Mouse (Mus musculus): ENCODE data around the gene Apbb2. TPM values are rescaled to one million over a fixed set of nuclear protein-coding genes. Genes with fewer than 3 reads are reported as not detected.

Apbb2 gene
- polyA plus RNA-seq, 1 experiment: 36.1 TPM

DNA sequence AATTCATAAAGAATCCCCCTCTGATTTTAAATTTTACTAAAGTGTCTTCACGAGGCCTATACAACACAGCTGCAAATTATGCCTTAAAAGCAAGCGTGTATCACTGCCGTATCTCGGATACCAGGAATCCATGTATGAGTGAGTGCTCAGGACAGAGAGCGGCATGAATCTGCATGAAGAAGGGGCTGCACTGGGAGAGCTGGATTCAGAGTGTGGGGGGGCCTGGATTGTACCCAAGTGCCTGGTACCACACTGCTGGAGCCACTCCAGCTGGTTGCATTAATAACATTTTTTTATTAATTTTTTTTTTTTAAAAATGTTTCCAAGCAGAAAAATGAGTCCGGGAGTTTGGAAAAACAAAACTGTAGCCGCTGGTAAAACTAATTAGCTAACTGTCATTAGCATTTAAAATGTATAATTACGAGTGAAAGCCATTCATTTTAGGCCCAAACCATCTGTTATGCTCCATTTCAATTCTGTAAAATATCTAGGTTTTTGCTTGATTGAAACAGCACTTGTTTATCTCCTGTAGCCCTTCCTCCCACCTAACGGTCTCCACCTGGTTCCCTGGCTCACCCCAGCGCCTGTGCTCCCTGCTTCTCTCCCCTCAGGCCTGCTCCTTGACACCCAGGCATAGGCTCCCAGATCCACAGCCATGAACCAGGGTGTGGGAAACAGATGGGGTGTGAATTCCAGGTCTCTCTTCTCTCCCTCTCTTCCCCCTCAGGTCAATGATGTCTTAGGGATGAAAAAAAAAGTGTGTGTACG, 314.1 kb downstream of the Apbb2 start:
- Histone ChIP-seq H3K4me1 (ENCODE audit: control insufficient read depth, insufficient read depth, low read length) (no peaks in the 10 kb centered on the region), H3K4me3 (replicated peaks; ENCODE audit: insufficient read depth, low read depth, low read length) (no peak overlapping the region), H3K27me3 (ENCODE audit: control insufficient read depth, insufficient read depth, low read length) (no peaks in the 10 kb centered on the region), H3K27ac (ENCODE audit: insufficient read depth, low read length) (no peak overlapping the region)
- 68% methylated on average over 11 of the region's 11 CpGs for WGBS
- DNase-seq: no peak
- TF ChIP-seq CTCF (IDR thresholded peaks at IDR 0.05; ENCODE audit: borderline replicate concordance, insufficient read depth, low read depth, low read length): no peak
- no peak for TF ChIP-seq POLR2A (IDR thresholded peaks at IDR 0.05; ENCODE audit: borderline replicate concordance, insufficient read depth, low read length)

DNA sequence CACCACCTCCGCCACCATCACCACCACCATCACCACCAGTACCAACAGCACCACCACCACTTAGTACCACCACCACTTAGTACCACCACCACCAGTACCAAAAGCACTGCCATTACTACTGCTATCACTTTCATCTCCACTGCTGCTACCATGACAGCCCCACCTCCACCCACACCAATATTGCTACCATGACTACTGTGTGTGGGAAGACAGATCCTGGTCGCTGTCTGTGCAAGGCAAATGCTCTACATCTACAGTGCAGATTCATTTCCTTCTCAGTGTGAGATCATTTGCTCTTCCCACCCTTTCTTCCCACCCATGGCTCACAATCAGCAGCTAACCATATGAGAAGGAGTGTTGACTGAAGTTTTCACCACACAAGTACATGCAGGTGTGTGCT, 315.7 kb downstream of the Apbb2 start:
- no peak for TF ChIP-seq POLR2A (IDR thresholded peaks at IDR 0.05; ENCODE audit: borderline replicate concordance, insufficient read depth, low read length)
- no peak for TF ChIP-seq CTCF (IDR thresholded peaks at IDR 0.05; ENCODE audit: borderline replicate concordance, insufficient read depth, low read depth, low read length)
- WGBS: 84% methylated on average over 2 of the region's 2 CpGs
- H3K27me3 ChIP-seq (ENCODE audit: control insufficient read depth, insufficient read depth, low read length): no peaks in the 10 kb centered on the region
- no peak overlapping the region for H3K4me3 ChIP-seq (replicated peaks; ENCODE audit: insufficient read depth, low read depth, low read length)
- DNase-seq: no peak
- no peaks in the 10 kb centered on the region for H3K4me1 ChIP-seq (ENCODE audit: control insufficient read depth, insufficient read depth, low read length)
- no peak overlapping the region for H3K27ac ChIP-seq (ENCODE audit: insufficient read depth, low read length)

DNA sequence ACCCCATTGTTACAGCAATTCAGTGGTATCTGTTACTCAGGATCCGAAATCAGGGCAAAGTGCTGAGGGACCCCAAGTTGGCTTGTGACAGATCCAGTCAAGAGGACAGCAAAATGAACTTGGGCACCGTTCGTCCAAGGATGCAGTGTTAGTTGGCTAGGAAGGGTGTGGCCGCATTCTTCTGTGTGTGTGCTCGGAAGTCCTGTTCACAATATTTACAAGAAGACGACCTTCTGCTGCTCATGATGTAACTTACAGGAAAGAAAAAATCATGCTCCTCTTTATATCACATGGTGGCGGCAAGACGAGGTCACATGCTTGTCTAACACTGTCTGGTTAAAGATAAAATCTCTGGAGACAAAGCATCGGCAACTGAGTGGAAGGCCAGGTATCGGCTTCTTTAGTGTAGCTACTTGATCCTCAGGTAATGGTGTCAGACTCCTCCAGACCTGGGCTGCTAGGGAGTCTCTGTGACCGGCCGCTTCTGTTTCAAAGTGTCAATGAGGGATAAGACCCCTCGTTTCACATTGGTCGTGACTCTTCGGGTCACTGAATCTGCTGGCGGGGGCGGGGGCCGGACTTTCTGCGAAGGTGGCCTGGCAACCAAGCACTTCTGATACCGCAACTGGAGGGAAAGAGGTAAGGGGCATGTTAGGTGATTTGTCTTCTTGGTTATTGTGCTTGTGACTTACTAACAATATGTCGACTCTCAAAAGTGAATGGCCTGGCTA, 316.3 kb downstream of the Apbb2 start:
- Histone ChIP-seq H3K27me3 (ENCODE audit: control insufficient read depth, insufficient read depth, low read length) (no peaks in the 10 kb centered on the region), H3K4me3 (replicated peaks; ENCODE audit: insufficient read depth, low read depth, low read length) (no peak overlapping the region), H3K4me1 (ENCODE audit: control insufficient read depth, insufficient read depth, low read length) (no peaks in the 10 kb centered on the region), H3K27ac (ENCODE audit: insufficient read depth, low read length) (no peak overlapping the region)
- WGBS: 95% methylated on average over 21 of the region's 21 CpGs
- no peak for TF ChIP-seq POLR2A (IDR thresholded peaks at IDR 0.05; ENCODE audit: borderline replicate concordance, insufficient read depth, low read length)
- no peak for DNase-seq

DNA sequence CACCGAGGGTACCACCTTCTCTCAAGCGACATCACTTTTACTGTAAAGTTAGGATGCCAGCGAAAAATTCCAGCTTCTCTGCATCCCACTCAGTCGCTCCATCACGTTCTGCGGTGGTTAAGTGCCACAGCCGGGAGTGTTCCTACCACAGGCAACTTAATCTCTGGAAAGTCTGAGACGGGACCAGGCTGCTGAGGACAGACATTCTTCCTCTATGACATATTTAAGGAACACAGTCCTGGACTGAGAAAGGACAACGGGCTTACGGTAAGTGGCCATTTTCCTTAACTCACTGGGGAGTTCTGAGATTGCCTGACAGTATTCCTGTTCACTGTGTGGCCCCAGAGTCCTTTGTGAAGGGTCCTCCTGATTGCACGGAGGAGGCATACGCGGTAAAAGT, 318.0 kb downstream of the Apbb2 start:
- Histone ChIP-seq H3K27me3 (ENCODE audit: control insufficient read depth, insufficient read depth, low read length) (no peaks in the 10 kb centered on the region), H3K4me3 (replicated peaks; ENCODE audit: insufficient read depth, low read depth, low read length) (no peak overlapping the region), H3K4me1 (ENCODE audit: control insufficient read depth, insufficient read depth, low read length) (no peaks in the 10 kb centered on the region), H3K27ac (ENCODE audit: insufficient read depth, low read length) (no peak overlapping the region)
- no peak for TF ChIP-seq CTCF (IDR thresholded peaks at IDR 0.05; ENCODE audit: borderline replicate concordance, insufficient read depth, low read depth, low read length)
- no peak for TF ChIP-seq POLR2A (IDR thresholded peaks at IDR 0.05; ENCODE audit: borderline replicate concordance, insufficient read depth, low read length)
- 90% methylated on average over 13 of the region's 13 CpGs for WGBS
- no peak for DNase-seq

DNA sequence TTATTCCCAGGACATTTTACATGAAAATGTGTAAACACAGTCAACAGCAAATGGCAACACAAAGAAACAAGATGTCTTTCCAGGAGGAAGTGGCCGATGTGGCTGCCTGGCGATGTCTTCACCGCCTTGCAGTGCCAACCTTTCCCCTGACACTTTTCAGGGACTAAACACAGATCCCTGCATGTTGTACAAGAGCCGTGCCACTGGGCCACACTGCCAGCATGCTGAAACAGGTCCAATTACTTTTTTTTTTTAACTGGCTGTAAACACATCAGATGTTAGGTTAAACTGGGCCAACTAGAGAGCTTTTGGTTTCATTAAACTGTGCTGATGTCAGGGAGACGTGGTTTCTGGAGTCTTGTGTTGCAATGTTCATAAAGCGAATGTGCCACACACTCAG, 319.7 kb downstream of the Apbb2 start:
- no peaks in the 10 kb centered on the region for H3K4me1 ChIP-seq (ENCODE audit: control insufficient read depth, insufficient read depth, low read length)
- no peak for TF ChIP-seq POLR2A (IDR thresholded peaks at IDR 0.05; ENCODE audit: borderline replicate concordance, insufficient read depth, low read length)
- no peak for TF ChIP-seq CTCF (IDR thresholded peaks at IDR 0.05; ENCODE audit: borderline replicate concordance, insufficient read depth, low read depth, low read length)
- no peak overlapping the region for H3K4me3 ChIP-seq (replicated peaks; ENCODE audit: insufficient read depth, low read depth, low read length)
- 51% methylated on average over 6 of the region's 6 CpGs for WGBS
- DNase-seq: no peak
- H3K27ac ChIP-seq (ENCODE audit: insufficient read depth, low read length): no peak overlapping the region
- H3K27me3 ChIP-seq (ENCODE audit: control insufficient read depth, insufficient read depth, low read length): no peaks in the 10 kb centered on the region

DNA sequence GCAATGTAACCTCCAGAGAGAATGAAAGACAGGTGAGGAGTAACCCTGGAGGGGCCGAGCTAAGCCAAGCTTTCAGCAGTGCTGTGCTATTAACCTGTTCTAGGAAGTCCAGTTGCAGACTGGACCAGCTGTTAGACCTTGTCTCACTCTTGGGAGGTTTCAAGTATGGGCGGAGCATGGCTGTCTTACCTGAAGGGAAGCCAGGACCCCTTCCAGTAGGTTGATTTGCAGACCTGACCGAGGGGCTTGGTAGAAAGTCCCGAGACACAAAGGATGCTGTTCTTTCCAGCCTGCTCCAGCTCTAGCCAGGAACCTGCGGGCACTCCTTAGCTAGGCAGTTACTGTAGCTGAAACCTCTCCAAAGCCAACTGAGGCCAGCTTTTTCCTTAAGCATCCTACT, 322.5 kb downstream of the Apbb2 start:
- no peaks in the 10 kb centered on the region; the same call in 1 of the 2 replicates for H3K27me3 ChIP-seq (ENCODE audit: control insufficient read depth, insufficient read depth, low read length)
- no peak for DNase-seq
- no peak overlapping the region for H3K4me3 ChIP-seq (replicated peaks; ENCODE audit: insufficient read depth, low read depth, low read length)
- no peak overlapping the region for H3K27ac ChIP-seq (ENCODE audit: insufficient read depth, low read length)
- no peak for TF ChIP-seq POLR2A (IDR thresholded peaks at IDR 0.05; ENCODE audit: borderline replicate concordance, insufficient read depth, low read length)
- TF ChIP-seq CTCF (IDR thresholded peaks at IDR 0.05; ENCODE audit: borderline replicate concordance, insufficient read depth, low read depth, low read length): no peak
- no peaks in the 10 kb centered on the region for H3K4me1 ChIP-seq (ENCODE audit: control insufficient read depth, insufficient read depth, low read length)
- 57% methylated on average over 5 of the region's 5 CpGs for WGBS

DNA sequence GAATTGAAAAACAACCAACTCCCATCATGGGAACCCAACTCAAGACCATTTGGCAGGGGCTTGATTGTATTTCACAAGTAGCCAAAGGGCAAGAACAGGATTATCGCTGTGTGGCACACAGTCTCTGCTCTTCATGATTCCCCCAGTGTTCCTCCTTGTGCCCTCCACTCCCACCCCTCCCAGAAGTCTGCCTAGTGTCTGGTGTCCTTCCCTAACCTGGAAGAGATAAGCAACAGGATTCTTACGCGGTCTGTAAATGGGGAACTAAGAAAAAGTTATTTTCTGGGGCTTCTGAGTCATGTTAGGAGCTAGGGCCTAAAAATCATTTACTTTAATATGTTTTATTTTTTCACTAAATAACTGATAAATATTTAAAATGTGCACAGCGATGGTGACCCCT, 323.6 kb downstream of the Apbb2 start:
- no peak overlapping the region for H3K4me3 ChIP-seq (replicated peaks; ENCODE audit: insufficient read depth, low read depth, low read length)
- 94% methylated on average over 4 of the region's 4 CpGs for WGBS
- no peak for DNase-seq
- TF ChIP-seq POLR2A (IDR thresholded peaks at IDR 0.05; ENCODE audit: borderline replicate concordance, insufficient read depth, low read length): no peak
- no peak for TF ChIP-seq CTCF (IDR thresholded peaks at IDR 0.05; ENCODE audit: borderline replicate concordance, insufficient read depth, low read depth, low read length)
- H3K4me1 ChIP-seq (ENCODE audit: control insufficient read depth, insufficient read depth, low read length): no peaks in the 10 kb centered on the region
- no peaks in the 10 kb centered on the region; the same call in 1 of the 2 replicates for H3K27me3 ChIP-seq (ENCODE audit: control insufficient read depth, insufficient read depth, low read length)
- H3K27ac ChIP-seq (ENCODE audit: insufficient read depth, low read length): no peak overlapping the region

DNA sequence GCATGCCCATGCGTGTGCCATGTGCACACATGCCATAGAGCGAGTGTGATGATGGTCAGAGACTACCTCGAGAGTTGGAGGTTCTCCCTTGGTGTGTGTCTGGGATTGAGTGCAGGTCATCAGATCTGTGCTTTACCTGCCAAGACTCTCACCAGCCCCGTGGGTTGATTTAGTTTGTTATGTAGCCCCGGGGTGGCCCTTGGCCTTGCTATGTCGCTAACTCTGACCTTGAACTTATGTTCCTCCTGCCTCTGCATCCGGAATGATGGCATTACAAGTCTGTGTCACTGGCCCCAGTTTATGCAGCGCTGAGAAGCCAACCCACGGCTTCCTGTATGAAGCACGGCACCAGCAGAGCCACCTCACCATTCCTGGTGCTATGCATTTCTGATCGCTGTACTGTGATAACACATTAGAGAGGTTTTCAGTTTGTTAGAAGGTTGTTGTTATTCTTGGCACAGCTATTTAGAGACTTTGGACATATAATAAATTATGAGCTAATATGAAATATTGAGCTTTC, 324.4 kb downstream of the Apbb2 start:
- TF ChIP-seq CTCF (IDR thresholded peaks at IDR 0.05; ENCODE audit: borderline replicate concordance, insufficient read depth, low read depth, low read length) (no peak), POLR2A (IDR thresholded peaks at IDR 0.05; ENCODE audit: borderline replicate concordance, insufficient read depth, low read length) (no peak)
- 92% methylated on average over 11 of the region's 11 CpGs for WGBS
- no peaks in the 10 kb centered on the region for H3K4me1 ChIP-seq (ENCODE audit: control insufficient read depth, insufficient read depth, low read length)
- no peaks in the 10 kb centered on the region; the same call in 1 of the 2 replicates for H3K27me3 ChIP-seq (ENCODE audit: control insufficient read depth, insufficient read depth, low read length)
- no peak for DNase-seq
- no peak overlapping the region for H3K4me3 ChIP-seq (replicated peaks; ENCODE audit: insufficient read depth, low read depth, low read length)
- H3K27ac ChIP-seq (ENCODE audit: insufficient read depth, low read length): no peak overlapping the region
